Mouse (Mus musculus) heart, postnatal 0 days (tissue): Measurements from ENCODE around the gene Ugt1a2.

Source experiments
- CTCF ChIP-seq: IDR thresholded peaks from 2 replicates; pipeline ENCODE4 v1.5.1; 2016; ENCODE audit warnings: antibody characterized with exemption, control low read depth, low read depth
- EP300 ChIP-seq: IDR thresholded peaks from 2 replicates; pipeline ENCODE4 v1.6.1; 2016; ENCODE audit warnings: antibody characterized with exemption, low read depth

- TF ChIP-seq CTCF, result no peak
- TF ChIP-seq EP300, result no peak
These were observed 20.7 kb upstream of the Ugt1a2 start for GRCm38 (mm10) chr1:88179657-88180056.
